Mouse (Mus musculus) cerebellum, adult 2 months (tissue): ENCODE measurements around the gene Olfr642.

Source experiments
- CTCF ChIP-seq: fragments of 200-500 bp; IDR thresholded peaks from 2 replicates; pipeline ENCODE4 v1.5.1; 2011; ENCODE audit warnings: low read depth, mild to moderate bottlenecking, control low read depth, low read length, moderate library complexity, borderline replicate concordance; ENCODE audit not compliant: insufficient read depth
- POLR2A ChIP-seq: fragments of 200-500 bp; IDR thresholded peaks from 2 replicates; pipeline ENCODE4 v1.6.1; 2011; ENCODE audit warnings: low read length, control low read depth, borderline replicate concordance; ENCODE audit not compliant: insufficient read depth

DNA sequence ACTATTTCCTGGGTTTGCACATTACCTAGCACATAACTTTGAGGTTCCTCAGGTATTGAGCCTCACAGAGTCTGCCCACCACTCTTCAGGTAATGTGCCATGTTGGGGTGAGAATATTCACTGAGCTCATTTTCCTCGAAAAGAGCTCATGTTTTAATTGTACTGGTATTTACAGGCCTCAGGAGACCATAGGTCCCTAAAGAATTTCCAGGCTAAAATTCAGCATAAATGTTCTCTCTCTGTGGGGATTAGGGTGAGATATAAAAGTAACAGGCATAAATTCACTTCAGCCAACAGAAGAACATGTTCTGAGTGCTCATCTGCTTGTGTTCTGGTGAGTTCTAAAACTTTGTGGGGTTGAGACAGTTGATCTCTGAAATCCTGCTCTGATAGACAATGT lies 17.3 kb downstream of the Olfr642 start, which contains the start of gene Olfr641:
- no peak for TF ChIP-seq POLR2A
- TF ChIP-seq CTCF: no peak
